Mouse (Mus musculus) adrenal gland, postnatal 4 days (tissue): ENCODE measurements around the gene Gm3591. TPM values are rescaled to one million over a fixed set of nuclear protein-coding genes. Genes with fewer than 3 reads are reported as not detected.
"Not testable (repeated sequence)": the region's sequence is repeated elsewhere in the genome, so short reads cannot be mapped to it uniquely, and the experiment has no call there.

Experiments
- DNase-seq, 2 experiments: peaks; one replicate each; pipeline ENCODE4 v3.0.0; 2021 to 2022; ENCODE audit warnings: low spot score in 2 of 2, mixed read lengths in 2 of 2
- long read RNA-seq, 2 experiments: library from polyadenylated mRNA; stranded (forward); transcript quantifications; one replicate each; pipeline ENCODE4 v2.0.0; 2021
- total RNA-seq, 2 experiments: library from RNA; stranded (reverse); gene quantifications; 2 replicates each; pipeline ENCODE4 v1.2.3; 2021

The Gm3591 gene
- total RNA-seq: 1 to 10 TPM in 1 of 2 experiments, not detected in 1; 1.4 TPM
- long read RNA-seq, experiment 1: 0 reads
- long read RNA-seq, experiment 2, partial matches to known transcripts: 0 of 1 reads
- long read RNA-seq, experiment 2, other reads (novel, unspliced or antisense): 1 of 1 reads

GRCm38 (mm10) chr14:6412382-6412781 lies at the start of gene Gm3591:
Gene Gm3591, minus strand, starts transcription at chr14:6412482.
- not testable (repeated sequence) for DNase-seq

- DNase-seq: not testable (repeated sequence)
These were observed 32.2 kb upstream of the Gm3591 start, which contains the start of gene Gm3594 for GRCm38 (mm10) chr14:6444511-6444910. Gene Gm3594, minus strand, starts transcription at chr14:6444611.

- not testable (repeated sequence) for DNase-seq
These were observed 28.5 kb upstream of the Gm3591 start for GRCm38 (mm10) chr14:6440774-6441173.

- DNase-seq: peak in 1 of 2 experiments; percentile 2
These were observed 27.9 kb upstream of the Gm3591 start for GRCm38 (mm10) chr14:6440206-6440605.

- DNase-seq: peak; percentile 2 to 6
These were observed 14.5 kb upstream of the Gm3591 start for GRCm38 (mm10) chr14:6426766-6427165.

GRCm38 (mm10) chr14:6426353-6426752 lies 14.1 kb upstream of the Gm3591 start:
- not testable (repeated sequence) for DNase-seq

GRCm38 (mm10) chr14:6390219-6390618 lies 22.1 kb downstream of the Gm3591 start, which contains the start of gene Gm16440:
Gene Gm16440, minus strand, starts transcription at chr14:6390319.
- not testable (repeated sequence) for DNase-seq

Other genes with a start within 250 kb of the Gm3591 start
- gene Gm21560, start 193.2 kb downstream of the Gm3591 start, total RNA-seq: under 1 TPM; 0.25 to 0.34 TPM
- 1 to 10 TPM in 1 of 2 experiments, under 1 TPM in 1; 0.48 to 1.1 TPM for gene Gm3411, start 125.2 kb downstream of the Gm3591 start, total RNA-seq
- gene Gm21103, start 107.6 kb downstream of the Gm3591 start, total RNA-seq: not detected
- gene Gm3618, start 68.8 kb downstream of the Gm3591 start, total RNA-seq: not detected
- not detected for gene Gm16440, start 22.2 kb downstream of the Gm3591 start, total RNA-seq
- not detected for gene Gm3594, start 32.1 kb upstream of the Gm3591 start, total RNA-seq
- gene Gm8356, start 124.8 kb upstream of the Gm3591 start, total RNA-seq: not detected
- under 1 TPM; 0.25 to 0.31 TPM for gene Gm3629, start 178.1 kb upstream of the Gm3591 start, total RNA-seq
- not detected for gene Gm3460, start 209.9 kb upstream of the Gm3591 start, total RNA-seq